Mouse (Mus musculus): ENCODE measurements at regions not wholly inside any gene's neighbourhood (a gene's known extent, or its start where the extent isn't known, plus 50 kb on each side); places are given as distances from the start of the nearest gene placed in this dataset.

GRCm38 (mm10) chr1:137330634-137331033, 370.4 kb upstream of the Nr5a2 start:
- Histone ChIP-seq H3K4me3 (ENCODE audit: low read depth, low read length) (no peak overlapping the region), H3K9ac (ENCODE audit: low read depth, low read length) (no peak overlapping the region), H3K4me1 (ENCODE audit: control insufficient read depth, low read depth, low read length) (no peaks in the 10 kb centered on the region), H3K36me3 (ENCODE audit: control insufficient read depth, insufficient read depth) (no peaks in the 10 kb centered on the region), H3K27ac (ENCODE audit: low read length) (no peak overlapping the region), H3K27me3 (ENCODE audit: control insufficient read depth, insufficient read depth, low read depth, low read length) (no peaks in the 10 kb centered on the region), H3K4me2 (ENCODE audit: low read depth, low read length) (no peak overlapping the region), H3K9me3 (replicated peaks; ENCODE audit: control insufficient read depth, low read length) (no peaks in the 10 kb centered on the region)
- no peak for ATAC-seq (ENCODE audit: low read depth)
- 13% methylated on average over 3 of the region's 3 CpGs for WGBS (ENCODE audit: insufficient replicate concordance)

GRCm38 (mm10) chr1:137323884-137324594, 363.8 kb upstream of the Nr5a2 start:
- no peak overlapping the region for H3K4me3 ChIP-seq (ENCODE audit: low read depth, low read length)
- no peaks in the 10 kb centered on the region for H3K27me3 ChIP-seq (ENCODE audit: control insufficient read depth, insufficient read depth, low read depth, low read length)
- ATAC-seq (ENCODE audit: low read depth), result no peak
- H3K9ac ChIP-seq (ENCODE audit: low read depth, low read length), result no peak overlapping the region
- no peaks in the 10 kb centered on the region for H3K9me3 ChIP-seq (replicated peaks; ENCODE audit: control insufficient read depth, low read length)
- no peak overlapping the region for H3K4me2 ChIP-seq (ENCODE audit: low read depth, low read length)
- H3K27ac ChIP-seq (ENCODE audit: low read length), result no peak overlapping the region
- 39% methylated on average over 8 of the region's 8 CpGs for WGBS (ENCODE audit: insufficient replicate concordance)
- H3K4me1 ChIP-seq (ENCODE audit: control insufficient read depth, low read depth, low read length), result no peaks in the 10 kb centered on the region
- H3K36me3 ChIP-seq (ENCODE audit: control insufficient read depth, insufficient read depth), result no peaks in the 10 kb centered on the region

- no peak overlapping the region for H3K27ac ChIP-seq (ENCODE audit: low read length)
- no peak overlapping the region for H3K4me2 ChIP-seq (ENCODE audit: low read depth, low read length)
- no peaks in the 10 kb centered on the region for H3K27me3 ChIP-seq (ENCODE audit: control insufficient read depth, insufficient read depth, low read depth, low read length)
- WGBS (ENCODE audit: insufficient replicate concordance), result 58% methylated on average over 2 of the region's 2 CpGs
- H3K4me3 ChIP-seq (ENCODE audit: low read depth, low read length), result no peak overlapping the region
- H3K9ac ChIP-seq (ENCODE audit: low read depth, low read length), result no peak overlapping the region
- ATAC-seq (ENCODE audit: low read depth), result no peak
- no peaks in the 10 kb centered on the region for H3K4me1 ChIP-seq (ENCODE audit: control insufficient read depth, low read depth, low read length)
- no peaks in the 10 kb centered on the region for H3K36me3 ChIP-seq (ENCODE audit: control insufficient read depth, insufficient read depth)
- H3K9me3 ChIP-seq (replicated peaks; ENCODE audit: control insufficient read depth, low read length), result no peaks in the 10 kb centered on the region
These were observed 362.9 kb upstream of the Nr5a2 start for GRCm38 (mm10) chr1:137323035-137323680.

GRCm38 (mm10) chr1:137302757-137303422, 342.6 kb upstream of the Nr5a2 start:
- Histone ChIP-seq H3K9ac (ENCODE audit: low read depth, low read length) (no peak overlapping the region), H3K27ac (ENCODE audit: low read length) (no peak overlapping the region), H3K4me2 (ENCODE audit: low read depth, low read length) (no peak overlapping the region), H3K9me3 (replicated peaks; ENCODE audit: control insufficient read depth, low read length) (no peaks in the 10 kb centered on the region), H3K4me1 (ENCODE audit: control insufficient read depth, low read depth, low read length) (no peaks in the 10 kb centered on the region), H3K4me3 (ENCODE audit: low read depth, low read length) (no peak overlapping the region), H3K27me3 (ENCODE audit: control insufficient read depth, insufficient read depth, low read depth, low read length) (no peaks in the 10 kb centered on the region), H3K36me3 (ENCODE audit: control insufficient read depth, insufficient read depth) (no peaks in the 10 kb centered on the region)
- 57% methylated on average over 5 of the region's 5 CpGs for WGBS (ENCODE audit: insufficient replicate concordance)
- ATAC-seq (ENCODE audit: low read depth), result no peak

GRCm38 (mm10) chr1:137297780-137298569, 337.7 kb upstream of the Nr5a2 start:
- 40% methylated on average over 10 of the region's 10 CpGs for WGBS (ENCODE audit: insufficient replicate concordance)
- no peaks in the 10 kb centered on the region for H3K9me3 ChIP-seq (replicated peaks; ENCODE audit: control insufficient read depth, low read length)
- no peak overlapping the region for H3K4me3 ChIP-seq (ENCODE audit: low read depth, low read length)
- H3K36me3 ChIP-seq (ENCODE audit: control insufficient read depth, insufficient read depth), result no peaks in the 10 kb centered on the region
- H3K4me1 ChIP-seq (ENCODE audit: control insufficient read depth, low read depth, low read length), result no peaks in the 10 kb centered on the region
- no peak overlapping the region for H3K9ac ChIP-seq (ENCODE audit: low read depth, low read length)
- no peak overlapping the region for H3K27ac ChIP-seq (ENCODE audit: low read length)
- H3K27me3 ChIP-seq (ENCODE audit: control insufficient read depth, insufficient read depth, low read depth, low read length), result no peaks in the 10 kb centered on the region
- ATAC-seq (ENCODE audit: low read depth), result no peak
- H3K4me2 ChIP-seq (ENCODE audit: low read depth, low read length), result no peak overlapping the region

GRCm38 (mm10) chr1:137289456-137289855, 329.2 kb upstream of the Nr5a2 start:
- Histone ChIP-seq H3K27ac (ENCODE audit: low read length) (no peak overlapping the region), H3K9ac (ENCODE audit: low read depth, low read length) (no peak overlapping the region), H3K4me2 (ENCODE audit: low read depth, low read length) (no peak overlapping the region), H3K4me3 (ENCODE audit: low read depth, low read length) (no peak overlapping the region), H3K27me3 (ENCODE audit: control insufficient read depth, insufficient read depth, low read depth, low read length) (no peaks in the 10 kb centered on the region), H3K9me3 (replicated peaks; ENCODE audit: control insufficient read depth, low read length) (no peaks in the 10 kb centered on the region), H3K4me1 (ENCODE audit: control insufficient read depth, low read depth, low read length) (no peaks in the 10 kb centered on the region), H3K36me3 (ENCODE audit: control insufficient read depth, insufficient read depth) (no peaks in the 10 kb centered on the region)
- no peak for ATAC-seq (ENCODE audit: low read depth)
- WGBS (ENCODE audit: insufficient replicate concordance), result 73% methylated on average over 9 of the region's 9 CpGs

- 64% methylated on average over 5 of the region's 5 CpGs for WGBS (ENCODE audit: insufficient replicate concordance)
- Histone ChIP-seq H3K4me2 (ENCODE audit: low read depth, low read length) (no peak overlapping the region), H3K27ac (ENCODE audit: low read length) (no peak overlapping the region), H3K36me3 (ENCODE audit: control insufficient read depth, insufficient read depth) (no peaks in the 10 kb centered on the region), H3K9me3 (replicated peaks; ENCODE audit: control insufficient read depth, low read length) (no peaks in the 10 kb centered on the region), H3K4me3 (ENCODE audit: low read depth, low read length) (no peak overlapping the region), H3K27me3 (ENCODE audit: control insufficient read depth, insufficient read depth, low read depth, low read length) (no peaks in the 10 kb centered on the region), H3K4me1 (ENCODE audit: control insufficient read depth, low read depth, low read length) (no peaks in the 10 kb centered on the region), H3K9ac (ENCODE audit: low read depth, low read length) (no peak overlapping the region)
- no peak for ATAC-seq (ENCODE audit: low read depth)
These were observed 323.0 kb upstream of the Nr5a2 start for GRCm38 (mm10) chr1:137283291-137283690.

GRCm38 (mm10) chr1:137282457-137282856, 322.2 kb upstream of the Nr5a2 start:
- Histone ChIP-seq H3K4me2 (ENCODE audit: low read depth, low read length) (no peak overlapping the region), H3K9ac (ENCODE audit: low read depth, low read length) (no peak overlapping the region), H3K27me3 (ENCODE audit: control insufficient read depth, insufficient read depth, low read depth, low read length) (no peaks in the 10 kb centered on the region), H3K9me3 (replicated peaks; ENCODE audit: control insufficient read depth, low read length) (no peaks in the 10 kb centered on the region), H3K4me1 (ENCODE audit: control insufficient read depth, low read depth, low read length) (no peaks in the 10 kb centered on the region), H3K4me3 (ENCODE audit: low read depth, low read length) (no peak overlapping the region), H3K36me3 (ENCODE audit: control insufficient read depth, insufficient read depth) (no peaks in the 10 kb centered on the region), H3K27ac (ENCODE audit: low read length) (no peak overlapping the region)
- ATAC-seq (ENCODE audit: low read depth), result no peak
- WGBS (ENCODE audit: insufficient replicate concordance), result 72% methylated on average over 5 of the region's 5 CpGs

Data from liver, embryonic 16.5 days (tissue).